Mouse (Mus musculus): Measurements from ENCODE around the gene Cd28.

- TF ChIP-seq CTCF (IDR thresholded peaks at IDR 0.05; ENCODE audit: low read depth) (no peak), EP300 (IDR thresholded peaks at IDR 0.05; ENCODE audit: low read depth) (no peak)
Measured at GRCm38 (mm10) chr1:60761528-60762171, 45.0 kb downstream of the Cd28 start.

All from liver, postnatal 0 days (tissue).